25 mouse cellular contexts compared by ENCODE assay signal in genomic region chr6:71369416-71369815, GRCm38 (mm10). TPM values are rescaled to one million over a fixed set of nuclear protein-coding genes. Genes with fewer than 3 reads are reported as not detected.
DNase-seq lines count a peak whose midpoint lies in the region; ATAC-seq and TF ChIP-seq lines count a peak whose summit lies in the region.
"Had no signal": no experiment of that assay in that cellular context is flagged by ENCODE, and none has a peak within 500 bp of the region (broad histone marks: within the 10 kb centered on the region; RNA-seq: fewer than 3 reads in every experiment).

No protein-coding gene starts in this region.

- no peaks in the 10 kb centered on the region for H3K9me3 ChIP-seq in stomach, postnatal 0 days (ENCODE audit: control insufficient read depth, low read length)
- H3K9me3 ChIP-seq: embryonic facial prominence, embryonic 15.5 days; forebrain, embryonic 10.5 days; hindbrain, embryonic 12.5 days had no signal

- TF ChIP-seq EP300 in stomach, postnatal 0 days (optimal IDR thresholded peaks at IDR 0.05) = no peak

- H3K36me3 ChIP-seq in stomach, postnatal 0 days (ENCODE audit: control insufficient read depth, insufficient read depth, low read length) = no peaks in the 10 kb centered on the region
- H3K36me3 ChIP-seq: embryonic facial prominence, embryonic 15.5 days; forebrain, embryonic 10.5 days; hindbrain, embryonic 12.5 days had no signal

- intact Hi-C loops in gastrocnemius, postnatal 14 days (cut with DNase I; ENCODE audit: low total_unique reads) = no loop called here

- no peak overlapping the region for H3K9ac ChIP-seq in stomach, postnatal 0 days (ENCODE audit: low read length)
- H3K9ac ChIP-seq: embryonic facial prominence, embryonic 15.5 days; hindbrain, embryonic 12.5 days had no signal

- H3K4me2 ChIP-seq in stomach, postnatal 0 days (replicated peaks; ENCODE audit: low read depth) = no peak overlapping the region
- H3K4me2 ChIP-seq: embryonic facial prominence, embryonic 15.5 days; hindbrain, embryonic 12.5 days had no signal

- ATAC-seq in stomach, postnatal 0 days (ENCODE audit: low FRiP score, low TSS enrichment) = no peak
- ATAC-seq: activated CD4-positive, CD25-positive, alpha-beta regulatory T cell, adult 4 months; CD4-positive, CD25-positive, alpha-beta regulatory T cell, adult 4 months; forebrain, embryonic 14.5 days; hindbrain, embryonic 16.5 days; inflammation-experienced regulatory T-cells, adult 6 months had no signal

- TF ChIP-seq CTCF in stomach, postnatal 0 days (IDR thresholded peaks at IDR 0.05; ENCODE audit: low read depth) = no peak

- 89% methylated on average over 6 of the region's 6 CpGs for WGBS in stomach, postnatal 0 days

- H3K27me3 ChIP-seq in stomach, postnatal 0 days (ENCODE audit: control insufficient read depth, insufficient read depth, low read length) = no peaks in the 10 kb centered on the region
- H3K27me3 ChIP-seq: embryonic facial prominence, embryonic 15.5 days; hindbrain, embryonic 12.5 days had no signal

- no peak overlapping the region for H3K27ac ChIP-seq in stomach, postnatal 0 days (replicated peaks)
- H3K27ac ChIP-seq: embryonic facial prominence, embryonic 15.5 days; forebrain, embryonic 10.5 days; hindbrain, embryonic 12.5 days had no signal

- no peaks in the 10 kb centered on the region for H3K4me1 ChIP-seq in stomach, postnatal 0 days (replicated peaks; ENCODE audit: control insufficient read depth, insufficient read depth)
- H3K4me1 ChIP-seq: embryonic facial prominence, embryonic 15.5 days; forebrain, embryonic 10.5 days; hindbrain, embryonic 12.5 days had no signal

- no peak overlapping the region for H3K4me3 ChIP-seq in stomach, postnatal 0 days (ENCODE audit: low read depth, low read length)
- H3K4me3 ChIP-seq: embryonic facial prominence, embryonic 15.5 days; erythroblast, embryonic 14.5 days; forebrain, embryonic 10.5 days; hindbrain, embryonic 12.5 days had no signal

- peak; percentile 29 for DNase-seq in gastrocnemius, postnatal 25 days
- no peak for DNase-seq in gastrocnemius, postnatal 14 days
- peak; percentile 66 to 69 for DNase-seq in CD8-positive naive resting alpha-beta T cell, adult 2 months (ENCODE audit: low read depth in 2 of 2, low spot score in 2 of 2)
- DNase-seq in thymus, postnatal 0 days (ENCODE audit: low spot score) = peak; percentile 96
- DNase-seq in thymus, postnatal 36 days = peak; percentile 83 to 93
- DNase-seq in stomach, postnatal 0 days (ENCODE audit: low spot score) = no peak
- no peak for DNase-seq in embryo, embryonic 11 days
- DNase-seq: adrenal gland, postnatal 14 days; B cell, adult 2 months; cerebellum, adult 18-20 months; cerebellum, adult 9-11 months; heart, postnatal 36 days had no signal

RNA-seq across cellular contexts. Expression of gene Cd8a, which starts 3.8 kb away (rescaled TPM):
- under 1 TPM in 1 of 2 experiments, not detected in 1; 0.51 TPM for total RNA-seq in gastrocnemius, postnatal 25 days (2021)
- total RNA-seq in gastrocnemius, postnatal 14 days (2021) = under 1 TPM in 1 of 2 experiments, not detected in 1; 0.10 TPM
- polyA plus RNA-seq in thymus, postnatal 0 days (2015; fragmentation: Nextera tagmentation; extraction: Ambion mirVana) = 664 and 665 TPM in 2 replicates
- polyA plus RNA-seq in stomach, postnatal 0 days (2015; fragmentation: Nextera tagmentation; extraction: Ambion mirVana) = 0.04 TPM in 1 of 2 replicates, not detected in the other
- total RNA-seq: gastrocnemius, adult 8-10 months; MEL had no signal
- polyA plus RNA-seq: embryonic facial prominence, embryonic 11.5 days; embryonic facial prominence, embryonic 15.5 days; erythroblast, embryonic 14.5 days; forebrain, embryonic 10.5 days; forebrain, embryonic 14.5 days; heart, embryonic 14.5 days; hindbrain, embryonic 12.5 days; hindbrain, embryonic 16.5 days had no signal

RNA-seq across cellular contexts. Expression of gene Cd8b1, which starts 46.8 kb away (rescaled TPM):
- under 1 TPM in 1 of 2 experiments, not detected in 1; 0.29 TPM for total RNA-seq in gastrocnemius, postnatal 25 days (2021)
- total RNA-seq in gastrocnemius, postnatal 14 days (2021) = not detected
- 1,203 and 1,244 TPM in 2 replicates for polyA plus RNA-seq in thymus, postnatal 0 days (2015; fragmentation: Nextera tagmentation; extraction: Ambion mirVana)
- not detected in 2 replicates for polyA plus RNA-seq in stomach, postnatal 0 days (2015; fragmentation: Nextera tagmentation; extraction: Ambion mirVana)
- total RNA-seq: gastrocnemius, adult 8-10 months; MEL had no signal
- polyA plus RNA-seq: embryonic facial prominence, embryonic 11.5 days; embryonic facial prominence, embryonic 15.5 days; erythroblast, embryonic 14.5 days; forebrain, embryonic 14.5 days; hindbrain, embryonic 12.5 days; hindbrain, embryonic 16.5 days had no signal

RNA-seq across cellular contexts. Expression of gene Smyd1, which starts 47.4 kb away (rescaled TPM):
- total RNA-seq in gastrocnemius, postnatal 25 days (2021) = 100 to 1,000 TPM; 292 to 319 TPM
- total RNA-seq in gastrocnemius, postnatal 14 days (2021) = 100 to 1,000 TPM; 228 to 241 TPM
- 2.3 and 3.7 TPM in 2 replicates for polyA plus RNA-seq in thymus, postnatal 0 days (2015; fragmentation: Nextera tagmentation; extraction: Ambion mirVana)
- polyA plus RNA-seq in stomach, postnatal 0 days (2015; fragmentation: Nextera tagmentation; extraction: Ambion mirVana) = 0.30 and 0.56 TPM in 2 replicates
- total RNA-seq: MEL had no signal
- polyA plus RNA-seq: activated CD4-positive, CD25-positive, alpha-beta regulatory T cell, adult 4 months; erythroblast, embryonic 14.5 days had no signal

Comparison
In these comparisons a context has a peak if more than half of its experiments do, and no peak if none do; other contexts are left out.
1. DNase-seq: peak in gastrocnemius, postnatal 25 days (single experiment), CD8-positive naive resting alpha-beta T cell, adult 2 months (2 of 2), thymus, postnatal 0 days (single experiment) and thymus, postnatal 36 days (2 of 2); none in gastrocnemius, postnatal 14 days (single experiment), stomach, postnatal 0 days (single experiment) and embryo, embryonic 11 days (single experiment).